Mouse (Mus musculus) midbrain, embryonic 15.5 days (tissue): ENCODE results near the gene Ly6g6d. TPM values are rescaled to one million over a fixed set of nuclear protein-coding genes. Genes with fewer than 3 reads are reported as not detected.
A peak's percentile ranks its signal among the peaks of the same experiment; 100 is the strongest.
"Not testable (repeated sequence)": the region's sequence is repeated elsewhere in the genome, so short reads cannot be mapped to it uniquely, and the experiment has no call there.

Experiments used
- ATAC-seq: fragments of 200-750 bp; cut with Nextera tagmentation; replicated peaks from 2 replicates; pipeline ENCODE4 v1.8.0; 2017; ENCODE audit warnings: moderate TSS enrichment
- H3K27ac ChIP-seq: fragments of 300-500 bp; sonication (generic); 2 replicates; pipeline ENCODE4 v1.5.1; 2015; ENCODE audit warnings: mild to moderate bottlenecking, inconsistent platforms
- H3K27me3 ChIP-seq: fragments of 300-500 bp; sonication (generic); replicated peaks from 2 replicates; pipeline ENCODE4 v1.6.1; 2015; ENCODE audit warnings: inconsistent platforms
- H3K36me3 ChIP-seq: fragments of 300-500 bp; sonication (generic); replicated peaks from 2 replicates; pipeline ENCODE4 v1.6.1; 2015; ENCODE audit warnings: inconsistent platforms
- H3K4me1 ChIP-seq: fragments of 300-500 bp; sonication (generic); 2 replicates; pipeline ENCODE4 v1.6.1; 2015; ENCODE audit warnings: inconsistent platforms
- H3K4me2 ChIP-seq: fragments of 300-500 bp; sonication (generic); 2 replicates; pipeline ENCODE4 v1.6.1; 2015; ENCODE audit warnings: inconsistent platforms, mild to moderate bottlenecking, moderate library complexity
- H3K4me3 ChIP-seq: fragments of 300-500 bp; sonication (generic); 2 replicates; pipeline ENCODE4 v1.5.1; 2015; ENCODE audit warnings: mild to moderate bottlenecking, inconsistent platforms
- H3K9ac ChIP-seq: fragments of 300-500 bp; sonication (generic); 2 replicates; pipeline ENCODE4 v1.6.1; 2015; ENCODE audit warnings: mild to moderate bottlenecking, inconsistent platforms
- H3K9me3 ChIP-seq: fragments of 300-500 bp; sonication (generic); 2 replicates; pipeline ENCODE4 v1.6.1; 2016; ENCODE audit warnings: inconsistent platforms
- WGBS: fragments of 180-500 bp; shearing (Covaris S2); methylation state at CpG from one replicate; pipeline ENCODE4 v1.1.7; 2015; ENCODE audit warnings: mixed read lengths; 5-methylcytosine and 5-hydroxymethylcytosine counted together
- polyA plus RNA-seq: library from polyadenylated mRNA; unstranded; fragments of >200 nt; fragmentation: Nextera tagmentation; extraction: Ambion mirVana; gene quantifications from 2 replicates; pipeline ENCODE4 v1.2.1, GENCODE M21; 2015

The Ly6g6d gene
- 1.9 and 2.5 TPM in 2 replicates for polyA plus RNA-seq

DNA sequence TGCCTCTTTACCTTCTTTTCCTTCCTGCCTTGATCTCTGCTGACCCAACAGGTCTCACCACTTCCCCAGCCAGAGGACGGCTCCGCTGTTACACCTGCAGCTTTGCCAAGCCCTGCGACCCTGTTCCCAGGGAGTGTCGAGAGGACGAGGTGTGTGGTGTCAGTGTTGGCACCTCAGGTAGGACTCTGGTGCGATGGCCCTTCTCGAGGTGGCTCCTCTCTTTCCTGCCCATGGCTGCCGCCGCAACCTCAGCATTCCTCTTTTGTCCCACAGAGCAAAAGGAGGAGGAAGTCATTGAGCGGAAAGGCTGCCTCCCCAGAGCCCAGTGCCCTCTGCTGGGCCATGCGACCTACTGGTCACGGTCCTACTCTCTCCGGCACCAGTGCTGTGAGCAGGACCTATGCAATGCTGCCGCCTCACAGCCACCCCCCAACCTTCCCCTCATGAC is at the start of gene Ly6g6d:
Gene Ly6g6d (minus strand): TSS at position 280 of the 448 bp plus-strand sequence.
- no peaks in the 10 kb centered on the region for H3K9me3 ChIP-seq
- no peaks in the 10 kb centered on the region for H3K36me3 ChIP-seq
- no peaks in the 10 kb centered on the region for H3K27me3 ChIP-seq
- 0 out of 2 replicates have a peak, but pooled peaks have one; percentile 37 for ATAC-seq
- peaks cover 11% of the 10 kb centered on the region; the same call in 1 of the 2 replicates for H3K4me1 ChIP-seq
- no peak within 1 kb of the TSS; the same call in 1 of the 2 replicates for H3K9ac ChIP-seq
- 9% methylated on average over 14 of the region's 14 CpGs for WGBS
- peak within 1 kb of the TSS; percentile 43 for H3K4me2 ChIP-seq
- H3K27ac ChIP-seq: no peak within 1 kb of the TSS
- peak within 1 kb of the TSS; percentile 21 for H3K4me3 ChIP-seq

DNA sequence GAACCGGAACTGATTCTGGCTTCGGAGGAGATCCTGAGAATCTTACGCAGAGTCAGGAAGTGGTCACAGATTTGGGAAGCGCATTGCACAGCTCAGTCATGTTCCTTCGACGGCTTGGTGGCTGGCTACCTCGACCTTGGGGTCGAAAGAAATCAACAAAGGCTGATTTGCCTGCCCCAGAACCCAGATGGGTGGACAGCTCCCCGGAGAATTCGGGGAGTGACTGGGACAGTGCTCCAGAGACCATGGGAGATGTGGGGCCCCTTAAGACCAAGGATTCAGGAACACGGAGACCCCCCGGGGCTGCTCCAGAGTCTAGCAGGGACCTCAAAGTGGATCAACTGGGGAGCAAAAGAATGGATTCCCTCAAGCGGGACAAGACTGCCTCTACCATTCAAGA is 49.2 kb upstream of the Ly6g6d start:
- H3K27ac ChIP-seq: no peak overlapping the region
- H3K36me3 ChIP-seq: peaks cover 7% of the 10 kb centered on the region; the same call in 1 of the 2 replicates
- peak overlapping the region; percentile 65 for H3K4me2 ChIP-seq
- WGBS: 70% methylated on average over 13 of the region's 13 CpGs
- peak overlapping the region; percentile 63 for H3K4me3 ChIP-seq
- H3K9ac ChIP-seq: peak overlapping the region; percentile 77; the same call in 1 of the 2 replicates
- ATAC-seq: no peak
- peaks cover 45% of the 10 kb centered on the region for H3K4me1 ChIP-seq
- no peaks in the 10 kb centered on the region for H3K9me3 ChIP-seq
- no peaks in the 10 kb centered on the region for H3K27me3 ChIP-seq

DNA sequence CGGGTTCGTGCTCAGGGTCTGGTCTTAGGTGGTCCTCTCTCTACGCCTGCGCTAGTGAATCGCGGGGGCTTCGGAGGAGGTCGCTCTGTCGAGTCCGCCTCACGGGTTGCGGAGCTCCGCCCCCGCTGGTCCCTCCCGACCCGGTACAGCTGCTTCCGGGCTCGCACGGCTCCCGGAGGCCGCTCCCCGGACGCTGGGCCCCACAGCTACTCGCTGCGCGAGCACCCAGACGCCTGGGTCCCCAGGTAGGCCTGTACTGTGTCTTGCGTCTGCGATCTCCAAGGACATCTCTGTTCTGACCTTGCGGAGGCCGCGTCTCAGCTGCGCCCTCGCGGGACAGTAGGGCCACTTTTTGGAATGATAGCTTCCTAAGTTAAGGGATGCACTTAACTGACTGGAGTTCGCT is 48.3 kb upstream of the Ly6g6d start, which contains the start of gene D17H6S53E:
Gene D17H6S53E (plus strand): TSS at position 168 of the 406 bp plus-strand sequence.
- 1% methylated on average over 36 of the region's 36 CpGs for WGBS
- peak; percentile 31; the same call in 1 of the 2 replicates for ATAC-seq
- Histone ChIP-seq H3K27me3 (no peaks in the 10 kb centered on the region), H3K27ac (peak within 1 kb of the TSS; percentile 71), H3K9ac (peak within 1 kb of the TSS; percentile 77), H3K9me3 (no peaks in the 10 kb centered on the region), H3K4me3 (peak within 1 kb of the TSS; percentile 63), H3K4me1 (peaks cover 45% of the 10 kb centered on the region), H3K36me3 (peaks cover 7% of the 10 kb centered on the region; the same call in 1 of the 2 replicates), H3K4me2 (peak within 1 kb of the TSS; percentile 65)

DNA sequence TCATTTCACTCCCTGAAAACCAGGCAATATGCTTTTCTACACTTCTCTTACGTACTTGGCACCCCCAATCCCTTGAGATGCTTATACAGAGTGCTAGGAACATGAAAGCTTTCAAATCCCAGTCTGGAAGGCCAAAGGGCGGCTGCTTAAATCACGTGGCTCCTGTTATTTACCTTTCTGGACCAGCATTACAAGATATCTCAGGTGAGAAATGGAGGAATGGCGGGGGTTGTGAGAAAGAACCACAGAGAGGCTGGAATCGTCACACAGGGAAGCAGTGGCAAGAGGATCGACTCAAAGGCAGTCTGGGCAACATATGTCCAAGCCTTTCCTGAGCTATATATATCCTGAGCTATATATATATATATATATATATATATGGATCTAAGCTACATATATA is 47.7 kb upstream of the Ly6g6d start:
- no peak for ATAC-seq
- Histone ChIP-seq H3K9ac (peak overlapping the region; percentile 77), H3K4me3 (peak overlapping the region; percentile 63), H3K9me3 (no peaks in the 10 kb centered on the region), H3K27ac (peak overlapping the region; percentile 71), H3K27me3 (no peaks in the 10 kb centered on the region), H3K36me3 (peaks cover 7% of the 10 kb centered on the region; the same call in 1 of the 2 replicates), H3K4me2 (peak overlapping the region; percentile 65), H3K4me1 (peaks cover 46% of the 10 kb centered on the region)
- WGBS: 32% methylated on average over 6 of the region's 6 CpGs

DNA sequence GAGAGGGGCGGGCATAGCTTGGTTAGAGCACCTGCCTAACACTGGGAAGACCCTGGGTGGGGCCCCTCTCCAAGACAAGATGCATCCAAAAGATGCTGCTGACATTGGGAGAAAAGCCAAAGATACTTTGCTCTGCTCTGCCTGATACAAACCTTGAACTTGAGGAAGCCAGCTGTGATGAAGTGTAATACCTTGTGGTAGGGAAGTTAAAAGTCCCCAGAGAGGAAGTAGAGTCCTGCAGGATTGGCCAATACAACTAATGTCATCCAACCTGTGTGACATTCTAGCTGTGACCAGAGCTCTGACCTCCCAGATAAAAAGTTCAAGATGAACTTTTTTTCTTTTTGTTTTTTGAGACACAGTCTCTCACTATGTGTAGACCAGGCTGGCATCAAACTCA is 47.2 kb upstream of the Ly6g6d start:
- Histone ChIP-seq H3K27me3 (no peaks in the 10 kb centered on the region), H3K9me3 (no peaks in the 10 kb centered on the region), H3K36me3 (peaks cover 7% of the 10 kb centered on the region; the same call in 1 of the 2 replicates), H3K4me3 (no peak overlapping the region), H3K9ac (peak overlapping the region; percentile 77; the same call in 1 of the 2 replicates), H3K4me1 (peaks cover 51% of the 10 kb centered on the region), H3K27ac (no peak overlapping the region), H3K4me2 (0 out of 2 replicates have a peak overlapping the region, but pooled peaks have one; percentile 65)
- no peak for ATAC-seq
- 100% methylated on average over 1 of the region's 1 CpGs for WGBS

DNA sequence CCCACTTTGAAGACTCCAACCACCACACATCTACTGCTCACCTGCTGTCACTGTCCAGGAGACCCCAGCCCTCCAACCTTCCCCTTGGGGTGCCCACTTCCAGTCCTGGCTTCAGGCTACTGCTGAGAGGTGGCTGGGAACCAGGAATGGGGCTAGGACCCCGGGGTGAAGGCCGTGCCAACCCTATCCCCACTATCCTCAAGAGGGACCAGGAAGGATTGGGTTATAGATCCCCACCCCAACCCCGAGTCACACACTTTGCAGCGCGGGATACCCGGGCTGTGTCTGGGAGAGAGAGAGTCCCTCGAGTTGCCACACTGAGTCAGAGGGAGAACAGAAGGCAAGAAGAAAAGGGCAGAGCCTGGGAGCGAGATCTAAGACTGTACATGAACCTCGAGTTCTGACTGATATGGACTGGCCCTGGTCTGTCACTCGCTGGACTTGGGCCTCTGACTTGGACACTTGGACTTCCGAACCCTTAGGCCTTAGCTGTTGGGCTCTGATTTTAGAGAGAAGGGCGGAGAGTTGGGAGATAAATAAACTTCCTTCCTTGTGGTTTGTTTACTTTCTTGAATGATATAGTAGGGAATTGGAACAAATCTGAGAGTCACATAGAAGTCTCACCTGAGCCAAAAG is 46.5 kb upstream of the Ly6g6d start:
- Histone ChIP-seq H3K36me3 (peaks cover 10% of the 10 kb centered on the region; the same call in 1 of the 2 replicates), H3K4me1 (peaks cover 57% of the 10 kb centered on the region)
- H3K4me2 ChIP-seq, H3K9me3 ChIP-seq, H3K4me3 ChIP-seq, H3K27ac ChIP-seq, ATAC-seq, H3K27me3 ChIP-seq, H3K9ac ChIP-seq: not testable (repeated sequence)
- WGBS: 92% methylated on average over 12 of the region's 12 CpGs

DNA sequence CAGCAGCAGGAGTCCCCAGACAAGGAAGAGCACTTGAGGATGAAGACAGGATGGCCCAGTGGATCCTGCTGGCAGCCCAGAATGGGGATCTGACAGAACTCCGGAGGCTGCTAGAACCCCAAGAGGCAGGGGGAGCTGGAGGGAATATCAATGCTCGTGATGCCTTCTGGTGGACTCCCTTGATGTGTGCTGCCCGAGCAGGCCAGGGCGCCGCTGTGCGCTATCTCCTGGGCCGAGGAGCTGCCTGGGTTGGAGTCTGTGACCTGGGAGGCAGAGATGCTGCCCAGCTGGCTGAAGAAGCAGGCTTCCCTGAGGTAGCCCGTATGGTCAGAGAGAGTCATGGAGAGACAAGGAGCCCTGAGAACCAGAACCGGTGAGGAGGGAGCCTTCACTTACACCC is 45.4 kb upstream of the Ly6g6d start:
- Histone ChIP-seq H3K36me3 (peaks cover 14% of the 10 kb centered on the region; the same call in 1 of the 2 replicates), H3K4me1 (peaks cover 48% of the 10 kb centered on the region)
- H3K9me3 ChIP-seq, H3K4me3 ChIP-seq, ATAC-seq, H3K9ac ChIP-seq, H3K27ac ChIP-seq, H3K27me3 ChIP-seq, H3K4me2 ChIP-seq: not testable (repeated sequence)
- 93% methylated on average over 9 of the region's 9 CpGs for WGBS

DNA sequence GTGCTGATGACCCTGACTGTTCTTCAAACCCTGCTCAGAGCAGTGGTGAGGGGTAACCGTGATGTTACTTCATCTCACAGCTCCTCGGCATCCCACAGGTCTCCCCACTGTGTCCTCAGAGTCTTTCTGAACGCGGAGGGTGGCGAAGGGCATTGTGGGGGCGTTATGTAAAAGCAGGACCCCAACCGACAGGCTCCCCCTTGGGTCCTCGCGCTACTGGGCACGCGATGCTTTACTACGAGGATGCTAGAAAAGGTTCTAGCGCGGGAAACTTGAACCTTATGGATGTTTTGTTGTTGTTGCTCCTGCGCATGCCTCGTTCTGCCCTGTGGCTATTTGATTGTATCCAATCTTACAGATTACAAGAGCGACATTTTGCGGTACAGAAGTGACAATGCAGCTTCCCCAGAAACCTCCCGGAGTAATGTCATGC is 44.0 kb upstream of the Ly6g6d start, which contains the start of gene Csnk2b:
Gene Csnk2b (minus strand): TSS at position 183 of the 433 bp plus-strand sequence.
- Histone ChIP-seq H3K4me2 (peak within 1 kb of the TSS; percentile 92), H3K9me3 (no peaks in the 10 kb centered on the region), H3K4me3 (peak within 1 kb of the TSS; percentile 77), H3K36me3 (peaks cover 23% of the 10 kb centered on the region), H3K4me1 (peaks cover 38% of the 10 kb centered on the region), H3K9ac (peak within 1 kb of the TSS; percentile 84), H3K27ac (peak within 1 kb of the TSS; percentile 90), H3K27me3 (no peaks in the 10 kb centered on the region)
- WGBS: under 1% methylated on average over 19 of the region's 19 CpGs
- no peak; the same call in 1 of the 2 replicates for ATAC-seq

DNA sequence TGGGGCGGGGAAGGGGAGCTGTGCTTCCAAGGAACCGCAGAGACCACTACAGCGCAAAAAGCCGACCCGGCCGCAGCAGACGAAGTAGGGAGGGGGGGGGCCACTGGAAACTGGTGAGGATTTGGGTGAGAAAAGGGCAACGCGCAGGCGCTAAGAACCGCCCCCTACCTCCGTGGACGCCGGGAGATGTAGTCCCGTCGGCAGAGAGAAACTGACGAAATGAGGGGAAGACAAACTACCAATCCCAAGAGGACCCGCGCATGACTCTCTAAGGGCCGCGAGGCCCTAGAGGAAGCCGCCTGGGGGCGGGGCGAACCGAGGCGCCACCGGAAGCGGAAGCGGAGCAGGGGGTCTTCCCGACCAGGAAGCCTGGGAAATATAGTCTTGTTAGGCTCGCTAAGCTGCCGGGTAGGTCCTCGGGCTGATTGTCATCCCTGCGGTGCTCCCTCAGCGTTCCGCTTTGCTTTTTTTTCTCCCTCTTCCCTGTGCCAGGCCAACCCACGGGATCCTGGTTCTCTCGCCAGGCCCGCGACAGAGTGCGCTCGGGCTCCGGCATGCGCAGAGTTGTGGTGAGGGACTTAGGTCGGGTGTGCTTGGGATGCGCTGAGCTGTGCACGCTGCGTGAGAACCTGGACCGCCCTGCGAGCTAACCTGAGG is 43.4 kb upstream of the Ly6g6d start, which contains the start of gene Gpank1:
Gene Gpank1 (plus strand): TSS at position 313 of the 657 bp plus-strand sequence.
- Histone ChIP-seq H3K36me3 (peaks cover 27% of the 10 kb centered on the region), H3K9ac (peak within 1 kb of the TSS; percentile 84), H3K9me3 (no peaks in the 10 kb centered on the region), H3K4me1 (peaks cover 32% of the 10 kb centered on the region), H3K4me3 (peak within 1 kb of the TSS; percentile 77), H3K27me3 (no peaks in the 10 kb centered on the region), H3K27ac (peak within 1 kb of the TSS; percentile 90), H3K4me2 (peak within 1 kb of the TSS; percentile 92)
- ATAC-seq: peak; percentile 94
- under 1% methylated on average over 50 of the region's 50 CpGs for WGBS

DNA sequence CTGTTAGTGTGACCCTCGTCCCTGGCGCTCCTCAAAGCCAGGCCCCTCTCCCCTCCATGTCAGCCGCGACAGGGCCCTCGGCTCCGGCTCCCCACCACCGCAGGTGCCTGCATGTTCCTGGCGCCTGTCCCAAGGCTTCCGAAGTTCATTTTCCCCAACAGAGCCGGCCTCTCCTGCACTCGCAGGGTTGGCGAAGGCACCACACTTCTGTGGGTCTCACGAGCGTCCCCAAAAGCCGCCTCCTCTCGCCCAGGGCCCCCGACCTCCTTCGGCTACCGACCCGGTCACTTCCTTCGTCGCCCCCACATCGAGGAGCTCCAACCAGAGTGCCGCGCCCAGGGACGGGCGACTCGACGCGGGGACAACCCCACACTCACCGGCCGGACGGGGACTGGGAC is 42.9 kb upstream of the Ly6g6d start:
- Histone ChIP-seq H3K27ac (peak overlapping the region; percentile 78), H3K4me2 (peak overlapping the region; percentile 92), H3K36me3 (peaks cover 32% of the 10 kb centered on the region), H3K4me3 (peak overlapping the region; percentile 77), H3K4me1 (peaks cover 27% of the 10 kb centered on the region), H3K9me3 (no peaks in the 10 kb centered on the region), H3K9ac (peak overlapping the region; percentile 84), H3K27me3 (no peaks in the 10 kb centered on the region)
- WGBS: under 1% methylated on average over 33 of the region's 33 CpGs
- no peak for ATAC-seq

DNA sequence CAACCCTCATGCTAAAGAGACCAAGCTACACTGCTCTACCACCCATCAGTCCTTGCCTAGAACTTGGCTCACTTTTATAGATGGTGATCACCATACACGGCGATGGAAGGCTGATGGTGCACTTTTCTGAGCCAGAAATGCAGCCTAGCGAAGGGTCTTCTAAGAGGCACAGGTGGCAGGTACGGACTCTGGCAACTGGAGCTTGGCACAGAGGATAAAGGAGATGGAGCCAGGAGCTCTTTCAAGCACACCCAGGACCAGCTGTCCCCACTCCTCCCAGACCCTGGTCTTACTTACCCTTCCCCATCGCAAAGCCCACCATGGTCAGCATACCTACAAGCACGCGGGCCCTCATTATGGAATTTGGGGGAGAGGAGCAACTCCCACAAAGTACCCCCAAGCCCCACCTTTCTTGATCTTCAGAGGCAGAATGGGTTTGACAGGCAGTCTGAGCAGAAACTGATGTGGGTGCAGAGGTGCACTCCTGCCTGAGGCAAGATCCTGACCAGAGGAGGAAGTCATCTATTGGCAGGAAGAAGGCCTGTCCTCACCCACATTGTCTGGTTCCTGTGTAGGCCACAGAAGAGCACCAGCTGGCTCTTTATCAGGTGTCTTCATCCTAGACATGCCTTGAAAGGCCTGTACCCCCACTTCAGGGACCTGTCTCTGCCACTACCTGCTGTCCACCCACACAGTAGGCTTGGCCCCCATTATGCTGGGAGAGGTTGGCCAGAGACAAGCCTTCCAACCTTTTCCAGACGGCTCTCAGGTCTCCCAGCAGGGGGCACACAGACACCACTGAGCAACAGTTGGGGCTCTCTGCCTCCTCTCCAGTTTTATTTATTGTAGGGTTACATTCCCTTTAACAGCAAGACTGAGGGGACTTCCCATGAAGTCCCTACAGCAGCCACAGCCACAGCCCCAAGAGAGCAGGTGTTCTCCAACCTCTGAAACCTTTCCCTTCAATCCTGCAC is 37.5 kb upstream of the Ly6g6d start, which contains the start of gene Ly6g5b:
Gene Ly6g5b (minus strand): TSS at position 383 of the 974 bp plus-strand sequence.
- WGBS: 88% methylated on average over 8 of the region's 8 CpGs
- Histone ChIP-seq H3K27me3 (no peaks in the 10 kb centered on the region), H3K4me3 (no peak within 1 kb of the TSS), H3K9ac (no peak within 1 kb of the TSS), H3K36me3 (peaks cover 29% of the 10 kb centered on the region), H3K9me3 (no peaks in the 10 kb centered on the region), H3K27ac (no peak within 1 kb of the TSS), H3K4me1 (peaks cover 8% of the 10 kb centered on the region), H3K4me2 (no peak within 1 kb of the TSS)
- no peak for ATAC-seq
